Mouse (Mus musculus) spleen, postnatal 14 days (tissue): ENCODE data around the gene Gtf2b.

Source experiments
- DNase-seq, 2 experiments: peaks; one replicate each; pipeline ENCODE4 v3.0.0; 2021 to 2022; ENCODE audit warnings: low spot score in 2 of 2

Gene Gtf2b

DNA sequence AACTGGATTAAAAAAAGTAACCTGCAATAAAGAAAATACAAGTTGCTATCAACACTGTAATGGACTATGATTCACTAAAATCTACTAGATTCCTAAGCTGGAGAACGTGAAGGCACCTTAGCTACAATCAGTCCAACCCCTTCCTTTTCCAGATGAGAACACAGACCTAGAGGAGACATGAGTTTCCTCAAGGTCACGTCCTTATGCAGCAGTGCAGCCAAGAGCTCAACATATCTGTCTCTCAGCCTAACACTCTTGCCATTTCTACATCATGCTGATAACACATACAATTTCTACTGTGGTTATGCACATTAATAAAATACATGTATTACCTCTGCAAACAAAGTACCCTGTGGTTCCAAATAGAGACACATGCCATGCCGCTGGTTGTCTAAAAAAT is 46.7 kb downstream of the Gtf2b start:
- no peak for DNase-seq

GRCm38 (mm10) chr3:142817506-142817905 is 52.7 kb downstream of the Gtf2b start:
- no peak for DNase-seq

DNA sequence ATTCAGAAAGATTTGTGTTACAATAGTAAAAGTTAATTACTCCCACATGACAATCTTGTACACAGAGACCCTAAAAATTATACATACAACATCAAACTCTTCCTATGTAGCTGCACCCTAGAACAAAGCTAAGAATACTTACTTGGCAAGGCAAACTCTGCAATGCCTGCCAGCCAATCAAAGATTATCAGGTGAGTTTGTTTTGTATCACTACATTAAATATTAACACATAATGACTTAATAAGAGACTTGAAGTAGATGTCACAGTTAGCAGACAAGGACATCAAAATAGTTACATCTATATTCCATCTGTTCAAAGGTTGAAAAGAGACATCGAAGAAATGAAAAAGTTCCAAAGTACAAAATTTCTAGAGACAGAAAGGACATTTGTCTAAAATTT is 58.8 kb downstream of the Gtf2b start:
- no peak for DNase-seq

DNA sequence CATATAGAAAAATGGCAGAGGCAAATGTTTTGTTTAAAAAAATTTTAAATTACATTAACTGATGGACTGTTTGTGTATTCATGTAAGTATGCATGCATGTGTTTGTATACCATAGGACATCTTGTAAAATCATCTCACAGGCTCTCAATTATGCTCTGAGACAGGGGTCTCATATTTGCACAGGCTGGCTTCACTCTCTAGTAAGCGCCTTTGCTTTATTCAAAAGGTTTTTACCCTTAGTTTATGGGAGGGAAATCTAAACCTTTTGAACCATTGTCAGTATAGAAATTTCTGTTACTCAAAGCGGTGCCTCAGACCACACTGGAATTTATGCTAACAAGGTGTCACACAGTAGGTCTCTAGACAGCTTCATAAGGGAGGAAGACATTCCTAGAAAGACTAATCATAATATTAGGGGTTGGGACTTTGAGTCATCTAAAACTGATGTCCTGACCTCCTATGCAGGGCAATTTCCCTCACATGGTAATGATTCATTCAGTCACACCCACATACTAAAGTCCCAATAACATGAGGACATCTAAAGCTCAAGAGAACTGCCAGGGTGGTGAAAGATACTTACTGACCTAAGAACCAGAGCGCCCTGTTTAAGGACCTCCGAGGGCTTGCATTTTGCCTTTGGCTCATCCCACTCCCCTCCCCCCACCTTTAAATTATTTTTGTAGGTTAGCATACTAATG is 61.8 kb downstream of the Gtf2b start:
- DNase-seq: no peak

DNA sequence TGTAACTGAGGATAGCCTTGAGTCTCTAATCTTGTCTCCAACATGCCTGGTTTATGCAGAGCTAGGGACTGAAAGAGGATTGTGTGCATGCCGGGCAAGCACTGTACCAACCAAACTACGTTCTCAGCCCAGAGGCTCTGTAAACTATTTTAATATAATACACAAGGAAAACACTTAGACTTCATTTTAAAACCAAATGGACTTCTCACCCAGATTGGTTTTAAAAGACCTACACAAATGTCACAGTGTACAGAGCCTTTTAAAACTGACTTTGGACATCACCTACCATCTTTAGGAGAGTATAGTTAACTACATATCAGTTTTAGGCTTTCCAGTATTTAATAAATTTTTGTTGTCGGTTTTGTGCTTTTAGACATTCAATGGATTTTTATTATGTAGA is 68.1 kb downstream of the Gtf2b start:
- no peak for DNase-seq
